Mouse (Mus musculus) liver, embryonic 11.5 days (tissue): ENCODE measurements around the gene Rtkn2. TPM values are rescaled to one million over a fixed set of nuclear protein-coding genes. Genes with fewer than 3 reads are reported as not detected.

Experiments used
- ATAC-seq: fragments of 200-750 bp; cut with Nextera tagmentation; replicated peaks from 2 replicates; pipeline ENCODE4 v1.8.0; 2017; ENCODE audit warnings: moderate number of reproducible peaks, mild to moderate bottlenecking, moderate TSS enrichment, moderate library complexity; ENCODE audit not compliant: low FRiP score
- DNase-seq: peaks from one replicate; pipeline ENCODE4 v3.0.0-alpha.2; 2017; ENCODE audit warnings: low spot score
- H3K27ac ChIP-seq: fragments of 300-500 bp; sonication (generic); 2 replicates; pipeline ENCODE4 v1.5.1; 2014; ENCODE audit warnings: mild to moderate bottlenecking, low read depth, low read length, control low read depth
- H3K27me3 ChIP-seq: fragments of 300-500 bp; sonication (generic); replicated peaks from 2 replicates; pipeline ENCODE4 v1.6.1; 2014; ENCODE audit warnings: low read length, mixed read lengths; ENCODE audit not compliant: control insufficient read depth, insufficient read depth
- H3K36me3 ChIP-seq: fragments of 300-500 bp; sonication (generic); 2 replicates; pipeline ENCODE4 v1.6.1; 2014; ENCODE audit warnings: mild to moderate bottlenecking, low read length, moderate library complexity, mixed read lengths; ENCODE audit not compliant: control insufficient read depth, insufficient read depth
- H3K4me1 ChIP-seq: fragments of 300-500 bp; sonication (generic); replicated peaks from 2 replicates; pipeline ENCODE4 v1.6.1; 2014; ENCODE audit warnings: low read length, mixed read lengths; ENCODE audit not compliant: control insufficient read depth, insufficient read depth
- H3K4me2 ChIP-seq: fragments of 300-500 bp; sonication (generic); 2 replicates; pipeline ENCODE4 v1.6.1; 2014; ENCODE audit warnings: mild to moderate bottlenecking, control low read depth, moderate library complexity
- H3K4me3 ChIP-seq: fragments of 300-500 bp; sonication (generic); 2 replicates; pipeline ENCODE4 v1.5.1; 2014; ENCODE audit warnings: low read depth, low read length, control low read depth
- H3K9ac ChIP-seq: fragments of 300-500 bp; sonication (generic); 2 replicates; pipeline ENCODE4 v1.6.1; 2014; ENCODE audit warnings: low read depth, low read length, control low read depth
- H3K9me3 ChIP-seq: fragments of 300-500 bp; sonication (generic); 2 replicates; pipeline ENCODE4 v1.6.1; 2016; ENCODE audit warnings: low read length, inconsistent platforms, mixed read lengths; ENCODE audit not compliant: control insufficient read depth
- WGBS: fragments of 180-500 bp; shearing (Covaris S2); extraction: QIAGEN DNeasy Blood & Tissue Kit; methylation state at CpG from one replicate; pipeline ENCODE4 v1.1.7; 2014; 5-methylcytosine and 5-hydroxymethylcytosine counted together
- polyA plus RNA-seq: library from polyadenylated mRNA; unstranded; fragments of >200 nt; fragmentation: Nextera tagmentation; extraction: Ambion mirVana; gene quantifications from 2 replicates; pipeline ENCODE4 v1.2.1, GENCODE M21; 2014

Rtkn2 gene
- polyA plus RNA-seq, 1 experiment from 2014 or later, result 4.9 TPM

DNA sequence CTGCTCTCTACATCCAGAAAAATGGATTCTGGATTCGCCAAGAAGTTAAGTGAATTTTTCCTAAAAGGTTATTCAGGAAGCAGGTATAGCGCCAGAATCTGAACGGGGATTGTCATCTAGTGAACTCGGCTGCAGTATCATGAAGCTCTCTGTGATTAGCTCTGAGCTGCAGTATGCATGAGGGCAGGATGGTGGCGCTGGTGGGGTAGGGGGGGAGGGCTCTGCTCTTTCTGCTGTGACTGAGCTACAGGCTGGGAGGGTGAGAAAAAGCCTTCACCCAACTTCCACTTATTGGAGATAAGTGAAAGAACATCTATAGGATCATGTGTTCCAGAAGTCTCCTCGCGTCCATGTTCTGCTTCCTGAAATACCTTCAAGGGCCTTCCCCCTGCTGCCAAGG lies 91.7 kb downstream of the Rtkn2 start:
- WGBS, result 77% methylated on average over 7 of the region's 7 CpGs
- no peak overlapping the region for H3K4me3 ChIP-seq
- no peak overlapping the region for H3K4me2 ChIP-seq
- H3K9me3 ChIP-seq, result no peaks in the 10 kb centered on the region
- no peaks in the 10 kb centered on the region for H3K36me3 ChIP-seq
- H3K9ac ChIP-seq, result no peak overlapping the region
- no peaks in the 10 kb centered on the region for H3K4me1 ChIP-seq
- no peaks in the 10 kb centered on the region for H3K27me3 ChIP-seq
- DNase-seq (no peak), ATAC-seq (no peak)
- no peak overlapping the region for H3K27ac ChIP-seq

DNA sequence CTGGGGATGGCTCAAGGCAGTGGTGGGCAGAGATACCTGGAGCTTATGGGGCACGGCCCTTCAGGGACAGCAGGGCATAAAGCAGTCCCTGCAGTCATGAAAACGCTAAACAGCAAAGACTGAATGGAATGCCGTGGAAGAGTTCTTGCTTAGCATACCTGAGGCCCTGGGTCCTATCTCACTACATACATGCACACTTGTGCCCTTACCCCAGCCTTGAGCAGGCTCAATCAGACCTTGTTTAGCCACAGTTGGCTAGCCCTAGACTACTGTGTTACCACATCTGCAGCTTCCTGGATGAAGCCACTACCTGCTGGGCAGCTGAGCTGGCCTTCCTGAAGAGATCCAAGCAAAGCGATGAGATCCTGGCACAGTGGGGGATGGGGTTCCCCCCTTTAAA lies 93.3 kb downstream of the Rtkn2 start:
- WGBS, result 80% methylated on average over 4 of the region's 4 CpGs
- Histone ChIP-seq H3K36me3 (no peaks in the 10 kb centered on the region), H3K4me2 (no peak overlapping the region), H3K27ac (no peak overlapping the region), H3K4me3 (no peak overlapping the region), H3K9me3 (no peaks in the 10 kb centered on the region), H3K4me1 (no peaks in the 10 kb centered on the region), H3K27me3 (no peaks in the 10 kb centered on the region), H3K9ac (no peak overlapping the region)
- no peak for DNase-seq
- no peak for ATAC-seq

DNA sequence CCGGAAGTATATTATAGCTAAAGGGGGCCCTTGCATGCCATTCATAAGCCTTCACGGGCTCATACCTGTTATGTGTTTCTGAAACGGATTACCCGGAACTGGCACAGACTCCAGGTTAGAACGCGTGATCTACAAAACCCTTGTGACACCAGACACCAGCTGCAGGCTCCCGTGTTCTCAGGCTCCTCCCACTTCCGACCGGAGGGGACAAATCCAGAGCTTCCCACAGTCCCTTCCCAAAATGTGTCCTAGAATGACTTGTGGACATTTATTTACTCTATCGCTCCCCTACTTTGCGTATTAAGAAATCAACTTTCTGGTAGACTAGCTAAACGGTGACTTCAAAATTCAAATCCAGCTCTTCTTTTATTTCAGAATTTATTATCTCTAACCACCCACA lies 94.9 kb downstream of the Rtkn2 start:
- no peaks in the 10 kb centered on the region for H3K4me1 ChIP-seq
- H3K27ac ChIP-seq, result no peak overlapping the region
- no peak overlapping the region for H3K4me3 ChIP-seq
- DNase-seq (no peak), ATAC-seq (no peak)
- WGBS, result 87% methylated on average over 12 of the region's 12 CpGs
- H3K36me3 ChIP-seq, result no peaks in the 10 kb centered on the region
- H3K9me3 ChIP-seq, result no peaks in the 10 kb centered on the region
- no peak overlapping the region for H3K4me2 ChIP-seq
- no peak overlapping the region for H3K9ac ChIP-seq
- H3K27me3 ChIP-seq, result no peaks in the 10 kb centered on the region

DNA sequence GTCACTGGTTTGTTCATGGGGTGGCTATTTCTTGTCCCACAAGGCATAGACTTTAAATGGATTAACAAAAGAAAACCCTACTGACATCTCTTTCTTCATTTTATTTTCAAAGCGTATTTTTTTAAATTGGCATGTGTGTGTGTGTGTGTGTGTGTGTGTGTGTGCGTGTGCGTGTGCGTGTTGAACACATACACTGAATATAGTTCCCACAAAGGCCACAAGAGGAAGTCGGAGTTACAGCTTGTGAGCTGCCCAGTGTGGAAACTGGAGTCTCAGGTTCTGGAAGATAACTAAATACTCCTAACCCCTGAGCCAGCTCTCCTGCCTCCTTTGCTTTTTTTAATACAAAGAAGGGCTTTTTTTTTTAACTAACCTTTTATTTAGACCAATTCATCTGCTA lies 95.8 kb downstream of the Rtkn2 start:
- Histone ChIP-seq H3K4me2 (no peak overlapping the region), H3K9me3 (no peaks in the 10 kb centered on the region), H3K36me3 (no peaks in the 10 kb centered on the region), H3K9ac (no peak overlapping the region), H3K4me3 (no peak overlapping the region), H3K27ac (no peak overlapping the region), H3K27me3 (no peaks in the 10 kb centered on the region), H3K4me1 (no peaks in the 10 kb centered on the region)
- ATAC-seq, result no peak
- 74% methylated on average over 5 of the region's 5 CpGs for WGBS
- DNase-seq, result no peak

DNA sequence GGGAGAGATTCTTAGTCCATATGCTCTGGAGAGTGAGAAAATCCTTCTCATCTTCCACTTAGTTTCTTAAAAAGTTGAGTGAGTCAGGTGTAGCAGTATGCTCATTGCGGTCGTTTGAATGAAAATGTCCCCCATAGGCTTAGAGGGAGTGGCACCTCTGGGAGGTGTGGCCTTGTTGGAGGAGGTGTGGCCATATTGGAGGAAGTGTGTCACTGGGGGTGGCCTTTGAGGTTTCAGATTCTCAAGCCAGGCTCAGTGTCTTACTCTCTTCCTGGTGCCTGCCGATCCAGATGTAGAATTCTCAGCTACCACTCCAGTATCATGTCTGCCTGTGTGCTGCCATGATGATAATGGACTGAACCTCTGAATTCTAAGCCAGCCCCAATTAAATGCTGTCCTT lies 99.3 kb downstream of the Rtkn2 start:
- ATAC-seq, result no peak
- H3K9ac ChIP-seq, result no peak overlapping the region

DNA sequence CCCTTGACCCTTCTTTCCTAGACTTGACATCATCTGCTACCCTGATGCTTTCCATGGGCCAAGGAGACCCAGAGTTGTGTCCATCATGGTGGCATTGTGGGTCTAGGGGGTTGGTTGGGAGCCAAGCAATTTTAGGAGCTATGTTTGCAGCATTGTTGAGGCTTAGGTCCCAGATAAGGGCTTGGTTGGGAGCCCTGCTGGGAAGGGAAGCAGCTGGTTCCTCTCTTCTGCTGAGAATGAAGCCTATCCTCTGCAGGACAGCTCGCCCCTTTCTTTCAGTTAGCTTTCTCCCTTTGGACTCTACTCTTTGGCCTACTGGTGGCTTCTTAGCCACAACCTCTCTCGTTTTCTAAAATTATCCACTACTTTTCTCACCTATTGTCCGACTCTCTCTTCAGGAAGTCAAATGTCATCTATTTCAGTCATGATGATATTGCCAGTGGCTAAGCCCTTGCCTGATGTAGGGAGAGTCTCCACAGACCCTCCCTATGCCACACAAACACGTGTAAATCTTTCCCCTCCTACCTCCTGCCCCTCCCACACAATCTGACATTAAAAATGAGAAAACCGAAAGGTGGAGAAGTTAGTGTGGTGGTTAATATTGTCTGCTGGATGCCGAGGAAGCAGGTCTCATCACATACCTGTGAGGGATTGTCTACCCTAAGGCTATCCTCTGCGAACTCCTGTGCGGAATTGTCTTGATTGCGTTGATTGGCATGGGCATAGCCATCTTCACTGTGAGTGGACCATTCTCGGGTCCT lies 100.7 kb downstream of the Rtkn2 start:
- H3K36me3 ChIP-seq, result no peaks in the 10 kb centered on the region
- H3K9me3 ChIP-seq, result no peaks in the 10 kb centered on the region
- H3K4me1 ChIP-seq, result no peaks in the 10 kb centered on the region
- no peak overlapping the region for H3K9ac ChIP-seq
- H3K27me3 ChIP-seq, result no peaks in the 10 kb centered on the region
- no peak overlapping the region for H3K4me2 ChIP-seq
- 68% methylated on average over 10 of the region's 10 CpGs for WGBS
- no peak for DNase-seq
- no peak overlapping the region for H3K4me3 ChIP-seq
- no peak overlapping the region for H3K27ac ChIP-seq
- no peak for ATAC-seq

More for the DNA sequence above, 99.3 kb downstream of the Rtkn2 start:
- Histone ChIP-seq H3K27me3 (no peaks in the 10 kb centered on the region), H3K27ac (no peak overlapping the region), H3K36me3 (no peaks in the 10 kb centered on the region), H3K4me2 (no peak overlapping the region), H3K4me1 (no peaks in the 10 kb centered on the region), H3K9me3 (no peaks in the 10 kb centered on the region), H3K4me3 (no peak overlapping the region)
- no peak for DNase-seq
- WGBS, result 96% methylated on average over 3 of the region's 3 CpGs

DNA sequence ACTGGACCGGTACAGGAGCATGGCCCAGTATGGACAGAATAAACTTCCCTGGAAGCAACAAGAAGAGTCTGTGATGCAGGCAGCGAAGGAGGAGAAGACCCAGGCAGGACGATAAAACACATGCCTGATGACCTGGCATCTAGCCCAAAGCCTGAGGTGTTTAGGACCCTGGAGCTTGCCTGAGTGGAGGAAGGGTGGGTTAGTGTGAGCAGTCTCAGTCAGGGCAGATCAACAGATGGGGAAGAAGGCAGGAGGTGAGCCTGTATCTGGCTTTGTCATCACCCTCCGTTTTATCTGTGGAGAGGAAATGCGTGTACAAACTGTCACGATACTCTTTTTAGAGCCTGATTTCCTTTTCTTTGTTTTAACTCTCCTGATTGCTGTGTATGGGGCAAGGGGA lies 102.3 kb downstream of the Rtkn2 start:
- H3K9me3 ChIP-seq, result no peaks in the 10 kb centered on the region
- H3K27ac ChIP-seq, result no peak overlapping the region
- ATAC-seq (no peak), DNase-seq (no peak)
- 43% methylated on average over 6 of the region's 6 CpGs for WGBS
- H3K27me3 ChIP-seq, result no peaks in the 10 kb centered on the region
- no peak overlapping the region for H3K4me3 ChIP-seq
- no peak overlapping the region for H3K4me2 ChIP-seq
- H3K4me1 ChIP-seq, result no peaks in the 10 kb centered on the region
- H3K9ac ChIP-seq, result no peak overlapping the region
- H3K36me3 ChIP-seq, result no peaks in the 10 kb centered on the region

DNA sequence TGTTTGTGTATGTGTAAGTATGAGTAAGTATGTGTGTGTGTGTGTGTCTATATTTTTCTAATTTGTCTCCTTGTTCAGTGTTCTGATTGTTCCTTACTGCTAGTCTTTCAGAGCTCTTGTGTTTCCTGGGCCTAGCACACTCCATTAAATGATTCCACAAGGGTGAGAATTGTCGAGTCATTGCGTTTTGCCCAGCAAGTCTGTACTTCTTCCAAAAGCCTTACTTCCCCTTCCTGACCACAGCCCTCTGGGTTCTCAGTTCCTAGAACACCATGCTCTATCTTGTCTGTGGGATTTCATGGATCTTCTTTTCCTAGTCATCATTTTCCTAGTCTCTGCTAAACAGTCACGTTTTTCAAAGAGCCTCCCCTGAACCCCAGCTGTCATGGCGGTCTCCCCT lies 106.2 kb downstream of the Rtkn2 start:
- Histone ChIP-seq H3K9ac (no peak overlapping the region), H3K4me1 (no peaks in the 10 kb centered on the region), H3K4me2 (no peak overlapping the region), H3K4me3 (no peak overlapping the region), H3K36me3 (no peaks in the 10 kb centered on the region), H3K27ac (no peak overlapping the region), H3K9me3 (no peaks in the 10 kb centered on the region), H3K27me3 (no peaks in the 10 kb centered on the region)
- ATAC-seq, result no peak; the same call in 1 of the 2 replicates
- WGBS, result 54% methylated on average over 4 of the region's 4 CpGs
- no peak for DNase-seq

DNA sequence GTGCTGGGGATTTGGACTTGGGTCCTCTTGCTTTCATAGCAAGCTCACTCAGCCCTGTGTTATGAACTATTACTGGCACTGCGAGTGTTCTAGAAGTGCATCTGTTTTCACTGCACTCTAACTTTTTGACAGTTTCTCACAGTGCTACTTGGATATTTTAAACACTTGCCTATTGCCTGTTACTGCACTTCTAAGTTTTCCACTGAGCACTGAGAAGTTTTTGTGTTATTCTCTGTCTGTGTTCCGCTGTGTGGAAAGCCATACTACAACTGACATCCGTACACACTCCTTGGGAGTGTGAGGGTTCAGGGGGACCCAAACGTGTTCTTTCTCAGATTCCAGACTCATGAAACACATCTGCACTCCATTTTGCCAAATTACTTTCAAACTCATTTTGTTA lies 107.6 kb downstream of the Rtkn2 start:
- H3K27me3 ChIP-seq, result no peaks in the 10 kb centered on the region
- H3K36me3 ChIP-seq, result no peaks in the 10 kb centered on the region
- H3K4me2 ChIP-seq, result no peak overlapping the region
- no peak overlapping the region for H3K4me3 ChIP-seq
- no peak overlapping the region for H3K9ac ChIP-seq
- no peak for ATAC-seq
- WGBS, result 77% methylated on average over 4 of the region's 4 CpGs
- no peak overlapping the region for H3K27ac ChIP-seq
- DNase-seq, result no peak
- H3K4me1 ChIP-seq, result no peaks in the 10 kb centered on the region; the same call in 1 of the 2 replicates
- H3K9me3 ChIP-seq, result no peaks in the 10 kb centered on the region
